Mouse (Mus musculus) thymus, postnatal 14 days (tissue): Measurements from ENCODE around the gene Gm15130.

ENCODE experiments used
- DNase-seq: peaks from one replicate; pipeline ENCODE4 v3.0.0; 2021

Gm15130 gene

GRCm38 (mm10) chr2:111152836-111153235 lies at the start of gene Gm15130:
Gm15130 (minus strand) TSS chr2:111152936.
- DNase-seq, result no peak

GRCm38 (mm10) chr2:111182068-111182467 lies 29.3 kb upstream of the Gm15130 start:
- DNase-seq, result no peak

GRCm38 (mm10) chr2:111135739-111136138 lies 17.0 kb downstream of the Gm15130 start:
- DNase-seq, result no peak

- no peak for DNase-seq
Observed at GRCm38 (mm10) chr2:111105882-111106281, 46.9 kb downstream of the Gm15130 start, which contains the start of gene Gm13941. Gm13941 (minus strand) TSS chr2:111105982.
